Mouse (Mus musculus) adrenal gland, adult 18-20 months (tissue): Measurements from ENCODE around the gene Hsd17b13. TPM values are rescaled to one million over a fixed set of nuclear protein-coding genes. Genes with fewer than 3 reads are reported as not detected.

Experiments
- total RNA-seq, 2 experiments: library from RNA; stranded (reverse); gene quantifications; 1 replicate in 1 of 2; 2 replicates in 1 of 2; pipeline ENCODE4 v1.2.3; 2021

Hsd17b13 gene
- total RNA-seq, 2 experiments from 2014 or later = not detected

Other genes with a start within 250 kb of the Hsd17b13 start
- 10 to 100 TPM; 13.6 to 20.2 TPM for gene Klhl8, start 66.2 kb downstream of the Hsd17b13 start, total RNA-seq
- 10 to 100 TPM; 61.8 to 73.0 TPM for gene Hsd17b11, start 44.5 kb upstream of the Hsd17b13 start, total RNA-seq
- gene Nudt9, start 68.9 kb upstream of the Hsd17b13 start, total RNA-seq = 10 to 100 TPM; 56.9 to 61.9 TPM
- not detected for gene Gm17660, start 100.2 kb upstream of the Hsd17b13 start, total RNA-seq
- gene Sparcl1, start 136.3 kb upstream of the Hsd17b13 start, total RNA-seq = 10 to 100 TPM; 35.4 to 50.2 TPM
- not detected for gene Dspp, start 193.3 kb upstream of the Hsd17b13 start, total RNA-seq
- not detected for gene Dmp1, start 225.2 kb upstream of the Hsd17b13 start, total RNA-seq